Mouse (Mus musculus) MEL (cell line): ENCODE measurements around the gene Hipk3.

Experiments
- CHD2 ChIP-seq: IDR thresholded peaks from 2 replicates; pipeline ENCODE4 v1.6.1; 2011; ENCODE audit warnings: low read length, improper control_type of control experiment
- CTCF ChIP-seq, 3 experiments: IDR thresholded peaks in 2 of 3; conservative IDR thresholded peaks in 1 of 3; 2 replicates each; pipeline ENCODE4 v1.5.1; 2011 to 2012; ENCODE audit warnings: low read length in 3 of 3, low read depth in 2 of 3, mild to moderate bottlenecking in 2 of 3, improper control_type of control experiment in 1 of 3, inconsistent platforms in 1 of 3, mixed read lengths in 1 of 3, moderate library complexity in 1 of 3; ENCODE audit not compliant: control insufficient read depth in 1 of 3, insufficient read depth in 1 of 3, poor library complexity in 1 of 3, severe bottlenecking in 1 of 3
- E2F4 ChIP-seq: IDR thresholded peaks from 2 replicates; pipeline ENCODE4 v1.6.1; 2011; ENCODE audit warnings: low read depth, low read length, improper control_type of control experiment, borderline replicate concordance
- GATA1 ChIP-seq: IDR thresholded peaks from 2 replicates; pipeline ENCODE4 v1.6.1; 2011; ENCODE audit warnings: low read depth, low read length, improper control_type of control experiment
- JUND ChIP-seq: IDR thresholded peaks from 2 replicates; pipeline ENCODE4 v1.6.1; 2011; ENCODE audit warnings: low read depth, mild to moderate bottlenecking, improper control_type of control experiment, low read length
- KAT2A ChIP-seq: conservative IDR thresholded peaks from 2 replicates; pipeline ENCODE4 v1.6.1; 2012; ENCODE audit warnings: low read depth, low read length, improper control_type of control experiment, inconsistent platforms
- MAFK ChIP-seq: IDR thresholded peaks from 2 replicates; pipeline ENCODE4 v1.6.1; 2011; ENCODE audit warnings: low read depth, mild to moderate bottlenecking, low read length, improper control_type of control experiment, borderline replicate concordance
- MEF2A ChIP-seq: IDR thresholded peaks from 2 replicates; pipeline ENCODE4 v1.6.1; 2014; ENCODE audit warnings: low read depth, mild to moderate bottlenecking, inconsistent platforms, low read length, improper control_type of control experiment; ENCODE audit not compliant: poor library complexity, insufficient replicate concordance, severe bottlenecking; ENCODE audit errors: extremely low read depth
- MXI1 ChIP-seq: IDR thresholded peaks from 2 replicates; pipeline ENCODE4 v1.6.1; 2011; ENCODE audit warnings: mild to moderate bottlenecking, low read depth, low read length, improper control_type of control experiment
- POLR2A ChIP-seq, 2 experiments: IDR thresholded peaks; 2 replicates each; pipeline ENCODE4 v1.6.1; 2011 to 2012; ENCODE audit warnings: low read length in 2 of 2, mild to moderate bottlenecking in 2 of 2, control low read depth in 1 of 2, improper control_type of control experiment in 1 of 2, low read depth in 1 of 2, moderate library complexity in 1 of 2; ENCODE audit not compliant: control insufficient read depth in 1 of 2, insufficient read depth in 1 of 2, poor library complexity in 1 of 2
- POLR2AphosphoS5 ChIP-seq: IDR thresholded peaks from 2 replicates; pipeline ENCODE4 v1.6.1; 2012; ENCODE audit warnings: low read depth, borderline replicate concordance, mild to moderate bottlenecking, inconsistent platforms, low read length, moderate library complexity, mixed read lengths
- USF1 ChIP-seq: IDR thresholded peaks from 2 replicates; pipeline ENCODE4 v1.6.1; 2014; ENCODE audit warnings: low read depth, mild to moderate bottlenecking, inconsistent platforms, low read length, improper control_type of control experiment, moderate library complexity
- ZC3H11A ChIP-seq: IDR thresholded peaks from 2 replicates; pipeline ENCODE4 v1.6.1; 2012; ENCODE audit warnings: low read depth, mild to moderate bottlenecking, inconsistent platforms, low read length, improper control_type of control experiment
- ZKSCAN1 ChIP-seq: IDR thresholded peaks from 2 replicates; pipeline ENCODE4 v1.6.1; 2012; ENCODE audit warnings: low read depth, mild to moderate bottlenecking, inconsistent platforms, low read length, improper control_type of control experiment, moderate library complexity

DNA sequence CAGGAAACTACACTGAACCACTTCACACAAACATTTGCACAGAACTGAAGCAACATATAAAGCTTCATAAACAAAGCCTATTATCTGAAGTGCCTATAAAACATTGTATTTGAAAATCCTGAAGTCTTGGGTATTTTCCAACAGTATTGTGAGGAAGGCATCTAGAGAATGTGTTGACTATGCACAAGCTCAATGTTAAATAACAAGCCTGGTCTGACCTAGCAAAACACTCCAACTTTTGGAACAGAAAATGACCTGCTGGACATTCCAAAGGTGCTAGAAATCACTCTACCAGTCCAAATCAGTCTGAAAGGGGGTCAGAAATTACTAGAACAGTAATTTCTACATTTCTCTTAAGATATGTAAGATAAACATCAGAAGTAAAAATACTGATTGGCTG lies 12.1 kb downstream of the Hipk3 start:
- TF ChIP-seq CTCF (IDR thresholded peaks at IDR 0.05 in 2 of 3, conservative IDR thresholded peaks at IDR 0.05 in 1 of 3; ENCODE audit: control insufficient read depth in 1 of 3, insufficient read depth in 1 of 3, low read depth in 2 of 3, low read length in 3 of 3, poor library complexity in 1 of 3, severe bottlenecking in 1 of 3) (no peak), MXI1 (no peak), GATA1 (no peak), ZC3H11A (no peak), POLR2A (IDR thresholded peaks at IDR 0.05; ENCODE audit: control insufficient read depth in 1 of 2, insufficient read depth in 1 of 2, low read depth in 1 of 2, low read length in 2 of 2, poor library complexity in 1 of 2) (no peak), MEF2A (no peak), KAT2A (no peak), ZKSCAN1 (no peak), MAFK (no peak), POLR2AphosphoS5 (no peak), JUND (no peak), USF1 (no peak), CHD2 (no peak), E2F4 (no peak)
